Mouse (Mus musculus) CH12.LX (cell line): ENCODE measurements at regions not wholly inside any gene's neighbourhood (a gene's known extent, or its start where the extent isn't known, plus 50 kb on each side); places are given as distances from the start of the nearest gene placed in this dataset.

ENCODE experiments used
- DNase-seq: peaks from one replicate; pipeline ENCODE4 v3.0.0-alpha.2; 2013; ENCODE audit errors: extremely low read depth
- H3K27ac ChIP-seq: 2 replicates; pipeline ENCODE4 v1.5.1; 2012; ENCODE audit warnings: low read depth, mild to moderate bottlenecking, control low read depth, moderate library complexity; ENCODE audit not compliant: insufficient read depth
- H3K27me3 ChIP-seq: replicated peaks from 2 replicates; pipeline ENCODE3; 2012; ENCODE audit warnings: inconsistent platforms
- H3K36me3 ChIP-seq, 2 experiments: replicated peaks in 1 of 2; 2 replicates each; pipeline versions ENCODE3 to v1.6.1; 2012; ENCODE audit warnings: inconsistent platforms in 1 of 2, low read length in 1 of 2, mild to moderate bottlenecking in 1 of 2, mixed read lengths in 1 of 2, moderate library complexity in 1 of 2; ENCODE audit not compliant: control insufficient read depth in 1 of 2, insufficient read depth in 1 of 2
- H3K4me1 ChIP-seq, 2 experiments: 2 replicates each; pipeline ENCODE4 v1.6.1; 2012; ENCODE audit warnings: inconsistent platforms in 1 of 2, moderate library complexity in 1 of 2; ENCODE audit not compliant: insufficient read depth in 2 of 2, control insufficient read depth in 1 of 2
- H3K4me2 ChIP-seq: 2 replicates; pipeline ENCODE4 v1.6.1; 2012; ENCODE audit warnings: low read depth, mild to moderate bottlenecking, control low read depth; ENCODE audit not compliant: poor library complexity, insufficient read depth, severe bottlenecking
- H3K4me3 ChIP-seq, 3 experiments: fragments of 150-350 bp in 1 of 3; sonication (generic) in 1 of 3; replicated peaks in 1 of 3; 2 replicates each; pipeline versions ENCODE3 to v1.5.1; 2011 to 2012; ENCODE audit warnings: low read depth in 2 of 3, low read length in 2 of 3, mild to moderate bottlenecking in 2 of 3, moderate library complexity in 2 of 3, control low read depth in 1 of 3, improper control_type of control experiment in 1 of 3, inconsistent platforms in 1 of 3, mixed read lengths in 1 of 3; ENCODE audit not compliant: poor library complexity in 1 of 3
- H3K79me2 ChIP-seq: replicated peaks from 2 replicates; pipeline ENCODE4 v1.6.1; 2012; ENCODE audit warnings: mild to moderate bottlenecking, moderate library complexity; ENCODE audit not compliant: control insufficient read depth, poor library complexity, insufficient read depth, severe bottlenecking; ENCODE audit errors: extremely low read depth
- H3K9ac ChIP-seq: 2 replicates; pipeline ENCODE4 v1.6.1; 2012; ENCODE audit warnings: low read depth, mild to moderate bottlenecking, control low read depth, moderate library complexity; ENCODE audit not compliant: insufficient read depth
- H3K9me3 ChIP-seq: replicated peaks from 2 replicates; pipeline ENCODE3; 2012; ENCODE audit warnings: low read length, inconsistent platforms, mixed read lengths
- CTCF ChIP-seq, 2 experiments: IDR thresholded peaks in 1 of 2; conservative IDR thresholded peaks in 1 of 2; 2 replicates each; pipeline ENCODE4 v1.5.1; 2011 to 2012; ENCODE audit warnings: low read depth in 2 of 2, low read length in 2 of 2, improper control_type of control experiment in 1 of 2, inconsistent platforms in 1 of 2, mild to moderate bottlenecking in 1 of 2, moderate library complexity in 1 of 2
- E2F4 ChIP-seq: IDR thresholded peaks from 2 replicates; pipeline ENCODE4 v1.6.1; 2011; ENCODE audit warnings: low read depth, low read length, improper control_type of control experiment; ENCODE audit not compliant: insufficient replicate concordance
- GABPA ChIP-seq: IDR thresholded peaks from 2 replicates; pipeline ENCODE4 v1.6.1; 2012; ENCODE audit warnings: low read depth, low read length, improper control_type of control experiment, inconsistent platforms; ENCODE audit not compliant: insufficient replicate concordance
- HCFC1 ChIP-seq: IDR thresholded peaks from 2 replicates; pipeline ENCODE4 v1.6.1; 2012; ENCODE audit warnings: low read depth, mild to moderate bottlenecking, inconsistent platforms, low read length, improper control_type of control experiment
- IRF4 ChIP-seq: IDR thresholded peaks from 2 replicates; pipeline ENCODE4 v1.6.1; 2014; ENCODE audit warnings: low read depth, mild to moderate bottlenecking, inconsistent platforms, low read length, improper control_type of control experiment
- JUN ChIP-seq: IDR thresholded peaks from 2 replicates; pipeline ENCODE4 v1.6.1; 2011; ENCODE audit warnings: low read depth, mild to moderate bottlenecking, low read length, improper control_type of control experiment, moderate library complexity; ENCODE audit not compliant: insufficient read depth
- KAT2A ChIP-seq: IDR thresholded peaks from 2 replicates; pipeline ENCODE4 v1.6.1; 2012; ENCODE audit warnings: low read length, improper control_type of control experiment, inconsistent platforms; ENCODE audit not compliant: insufficient replicate concordance
- MAFK ChIP-seq: IDR thresholded peaks from 2 replicates; pipeline ENCODE4 v1.6.1; 2011; ENCODE audit warnings: low read length, improper control_type of control experiment; ENCODE audit not compliant: insufficient replicate concordance
- MAX ChIP-seq: IDR thresholded peaks from 2 replicates; pipeline ENCODE4 v1.6.1; 2011; ENCODE audit warnings: low read length, improper control_type of control experiment
- MEF2A ChIP-seq: IDR thresholded peaks from 2 replicates; pipeline ENCODE4 v1.6.1; 2014; ENCODE audit warnings: low read depth, mild to moderate bottlenecking, inconsistent platforms, low read length, improper control_type of control experiment, borderline replicate concordance
- NRF1 ChIP-seq: IDR thresholded peaks from 2 replicates; pipeline ENCODE4 v1.6.1; 2014; ENCODE audit warnings: low read depth, mild to moderate bottlenecking, inconsistent platforms, low read length, improper control_type of control experiment, moderate library complexity
- PAX5 ChIP-seq: IDR thresholded peaks from 2 replicates; pipeline ENCODE4 v1.6.1; 2012; ENCODE audit warnings: low read length, inconsistent platforms, mixed read lengths
- POLR2A ChIP-seq: IDR thresholded peaks from 2 replicates; pipeline ENCODE4 v1.6.1; 2011; ENCODE audit warnings: low read depth, mild to moderate bottlenecking, improper control_type of control experiment, low read length
- RAD21 ChIP-seq: IDR thresholded peaks from 2 replicates; pipeline ENCODE4 v1.6.1; 2011; ENCODE audit warnings: low read depth, mild to moderate bottlenecking, low read length, improper control_type of control experiment, moderate library complexity
- SMC3 ChIP-seq: IDR thresholded peaks from 2 replicates; pipeline ENCODE4 v1.6.1; 2011; ENCODE audit warnings: low read depth, low read length, improper control_type of control experiment
- TBP ChIP-seq: conservative IDR thresholded peaks from 2 replicates; pipeline ENCODE4 v1.6.1; 2011; ENCODE audit warnings: low read depth, low read length, improper control_type of control experiment
- TCF12 ChIP-seq: IDR thresholded peaks from 2 replicates; pipeline ENCODE4 v1.6.1; 2014; ENCODE audit warnings: low read depth, mild to moderate bottlenecking, inconsistent platforms, low read length, improper control_type of control experiment
- USF1 ChIP-seq: IDR thresholded peaks from 2 replicates; pipeline ENCODE4 v1.6.1; 2014; ENCODE audit warnings: low read depth, mild to moderate bottlenecking, inconsistent platforms, low read length, improper control_type of control experiment
- ZC3H11A ChIP-seq: IDR thresholded peaks from 2 replicates; pipeline ENCODE4 v1.6.1; 2012; ENCODE audit warnings: low read depth, mild to moderate bottlenecking, inconsistent platforms, low read length, improper control_type of control experiment
- ZMIZ1 ChIP-seq: IDR thresholded peaks from 2 replicates; pipeline ENCODE4 v1.6.1; 2012; ENCODE audit warnings: low read depth, mild to moderate bottlenecking, inconsistent platforms, low read length, improper control_type of control experiment
- ZNF384 ChIP-seq: IDR thresholded peaks from 2 replicates; pipeline ENCODE4 v1.6.1; 2012; ENCODE audit warnings: low read depth, low read length, improper control_type of control experiment, inconsistent platforms
- dilution Hi-C: fragments of 300-500 bp; cut with MboI; formaldehyde crosslinking; loops from 2 replicates; pipeline ENCODE4 v1.14.3; 2020; ENCODE audit warnings: low sequenced_read_pairs; ENCODE audit not compliant: extremely low pct_unique_long_range_greater_than_20kb, extremely low pct_ligation_motif_present
- in situ Hi-C: fragments of 300-500 bp; cut with MboI; formaldehyde crosslinking; loops from 3 replicates; pipeline ENCODE4 v1.14.3; 2019; ENCODE audit warnings: low sequenced_read_pairs, low pct_ligation_motif_present, low pct_unique_long_range_greater_than_20kb, mixed read lengths

DNA sequence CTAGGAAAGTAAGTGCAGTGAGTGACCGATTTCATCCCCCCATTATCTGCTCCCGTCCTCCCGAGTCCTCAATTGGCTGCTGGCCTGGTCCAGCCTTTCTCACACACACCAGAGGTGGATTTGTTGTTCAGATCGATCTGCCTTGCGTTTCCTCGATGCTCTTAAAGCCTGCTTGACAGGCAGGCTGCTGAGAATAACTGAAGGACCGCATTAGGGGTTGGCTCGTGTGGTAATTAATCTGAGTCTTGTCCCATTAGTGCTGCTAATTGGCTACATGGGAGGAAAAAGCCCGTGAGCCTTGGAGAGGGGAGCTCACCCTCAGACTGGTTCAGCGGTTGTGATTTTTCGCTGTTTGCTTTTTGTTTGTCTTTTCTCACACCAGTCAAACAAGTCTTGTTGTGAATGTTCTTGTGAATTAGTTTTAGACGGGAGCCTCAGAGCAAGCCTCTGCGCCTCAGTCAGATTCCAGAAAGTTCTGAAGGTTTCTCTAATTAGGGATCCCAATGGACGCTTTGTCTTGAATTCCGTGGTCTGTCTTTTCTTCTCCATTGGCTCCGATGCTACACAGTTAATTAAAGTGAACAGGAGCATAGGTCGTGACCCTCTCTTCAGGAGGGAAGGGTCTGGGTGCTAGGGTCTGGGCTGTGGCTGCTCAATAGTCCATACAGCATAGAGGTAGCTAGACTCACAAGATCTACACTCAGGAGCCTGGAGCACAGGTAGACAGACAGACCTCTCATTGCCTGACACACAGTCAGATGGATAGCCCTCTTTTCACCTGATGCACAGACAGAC, 226.1 kb upstream of the BB014433 start:
- Histone ChIP-seq H3K4me1 (no peaks in the 10 kb centered on the region), H3K27me3 (no peaks in the 10 kb centered on the region), H3K36me3 (no peaks in the 10 kb centered on the region), H3K79me2 (no peaks in the 10 kb centered on the region), H3K9ac (no peak overlapping the region), H3K4me3 (no peak overlapping the region), H3K4me2 (no peak overlapping the region), H3K27ac (no peak overlapping the region), H3K9me3 (peaks cover 63% of the 10 kb centered on the region)
- dilution Hi-C loops (no loop called here), in situ Hi-C loops (no loop called here)
- no peak for DNase-seq
- TF ChIP-seq ZMIZ1 (no peak), PAX5 (no peak), KAT2A (no peak), RAD21 (no peak)

- H3K9ac ChIP-seq = no peak overlapping the region
- no peak for TF ChIP-seq MAFK
- TF ChIP-seq USF1 = no peak
- TF ChIP-seq MEF2A = no peak
- no peak for TF ChIP-seq MAX
- TF ChIP-seq SMC3 = no peak
- TF ChIP-seq TBP = no peak
- TF ChIP-seq CTCF (conservative IDR thresholded peaks at IDR 0.05 in 1 of 2, IDR thresholded peaks at IDR 0.05 in 1 of 2; ENCODE audit: low read depth in 2 of 2, low read length in 2 of 2) = peak in 1 of 2 experiments; percentile 47; a peak in 2 of 4 replicates
- TF ChIP-seq IRF4 = no peak
- peak; percentile 74 for TF ChIP-seq ZNF384
- TF ChIP-seq GABPA = no peak
- TF ChIP-seq RAD21 = peak; percentile 48
- no peak for TF ChIP-seq JUN
- no peak for TF ChIP-seq NRF1
- no peak for TF ChIP-seq ZC3H11A
- TF ChIP-seq HCFC1 = no peak
- TF ChIP-seq E2F4 = no peak
- no peak for TF ChIP-seq POLR2A
- no peak for TF ChIP-seq TCF12
- H3K4me2 ChIP-seq = no peak overlapping the region
- no peaks in the 10 kb centered on the region for H3K27me3 ChIP-seq
- H3K4me1 ChIP-seq = no peaks in the 10 kb centered on the region
- H3K36me3 ChIP-seq = no peaks in the 10 kb centered on the region
- peaks cover 63% of the 10 kb centered on the region for H3K9me3 ChIP-seq
- H3K4me3 ChIP-seq = no peak overlapping the region
- in situ Hi-C loops (no loop called here), dilution Hi-C loops (no loop called here)
- H3K79me2 ChIP-seq = no peaks in the 10 kb centered on the region
- H3K27ac ChIP-seq = no peak overlapping the region
- peak; percentile 27 for DNase-seq
These were observed 224.4 kb upstream of the BB014433 start for GRCm38 (mm10) chr8:15270290-15270689.
